Mouse (Mus musculus) inflammation-experienced regulatory T-cells, adult 16 weeks (primary cell): ENCODE results near the gene Phxr2. TPM values are rescaled to one million over a fixed set of nuclear protein-coding genes. Genes with fewer than 3 reads are reported as not detected.

ENCODE experiments used
- polyA plus RNA-seq: library from polyadenylated mRNA; unstranded; fragments of 100-300 nt; shearing (Covaris generic); gene quantifications from one replicate; pipeline ENCODE4 v1.2.1, GENCODE M21; 2017

Gene Phxr2
- 0.84 TPM for polyA plus RNA-seq

GRCm38 (mm10) chr10:99126225-99126624, at the start of gene Phxr2:
TSS of gene Phxr2 (minus strand) at chr10:99126325.

GRCm38 (mm10) chr10:99107964-99108363, 18.2 kb downstream of the Phxr2 start, which contains the start of gene Galnt4:
TSS of gene Galnt4 (plus strand) at chr10:99108159.

GRCm38 (mm10) chr10:99106703-99107631, 19.2 kb downstream of the Phxr2 start, which contains the start of gene Poc1b:
TSS of gene Poc1b (plus strand) at chr10:99107036.

Other genes with a start within 250 kb of the Phxr2 start
- gene Atp2b1, start 211.9 kb downstream of the Phxr2 start, polyA plus RNA-seq = 230 TPM
- gene Poc1b, start 19.3 kb downstream of the Phxr2 start, polyA plus RNA-seq = 24.9 TPM
- gene Galnt4, start 18.2 kb downstream of the Phxr2 start, polyA plus RNA-seq = 8.0 TPM
- gene Dusp6, start 136.9 kb upstream of the Phxr2 start, polyA plus RNA-seq = 40.3 TPM